Mouse (Mus musculus): ENCODE data around the gene Hamp2.
A peak's percentile ranks its signal among the peaks of the same experiment; 100 is the strongest.
"Not testable (repeated sequence)": the region's sequence is repeated elsewhere in the genome, so short reads cannot be mapped to it uniquely, and the experiment has no call there.

Hamp2 gene

GRCm38 (mm10) chr7:30953459-30953858 is 29.0 kb upstream of the Hamp2 start:
- DNase-seq (ENCODE audit: low spot score), result no peak

- DNase-seq (ENCODE audit: low spot score), result no peak
Observed at GRCm38 (mm10) chr7:30952441-30953265, 28.2 kb upstream of the Hamp2 start.

- not testable (repeated sequence) for DNase-seq (ENCODE audit: low spot score)
Observed at GRCm38 (mm10) chr7:30949902-30950301, 25.4 kb upstream of the Hamp2 start.

- no peak for DNase-seq (ENCODE audit: low spot score)
Observed at GRCm38 (mm10) chr7:30945876-30946275, 21.4 kb upstream of the Hamp2 start.

- not testable (repeated sequence) for DNase-seq (ENCODE audit: low spot score)
Observed at GRCm38 (mm10) chr7:30945466-30945865, 21.0 kb upstream of the Hamp2 start.

GRCm38 (mm10) chr7:30944706-30945105 is 20.2 kb upstream of the Hamp2 start:
- DNase-seq (ENCODE audit: low spot score), result not testable (repeated sequence)

GRCm38 (mm10) chr7:30943909-30944635 is 19.6 kb upstream of the Hamp2 start, which contains the start of gene Hamp:
TSS of gene Hamp (minus strand) at chr7:30944032.
- DNase-seq (ENCODE audit: low spot score), result no peak

GRCm38 (mm10) chr7:30942365-30942764 is 17.9 kb upstream of the Hamp2 start:
- DNase-seq (ENCODE audit: low spot score), result not testable (repeated sequence)

- DNase-seq (ENCODE audit: low spot score), result not testable (repeated sequence)
Observed at GRCm38 (mm10) chr7:30940070-30940469, 15.6 kb upstream of the Hamp2 start.

GRCm38 (mm10) chr7:30935422-30936099 is 11.1 kb upstream of the Hamp2 start:
- not testable (repeated sequence) for DNase-seq (ENCODE audit: low spot score)

GRCm38 (mm10) chr7:30924071-30924470 is 410 bp downstream of the Hamp2 start:
- DNase-seq (ENCODE audit: low spot score), result no peak

GRCm38 (mm10) chr7:30922490-30922889 is 2.0 kb downstream of the Hamp2 start:
- DNase-seq (ENCODE audit: low spot score), result not testable (repeated sequence)

- no peak for DNase-seq (ENCODE audit: low spot score)
Observed at GRCm38 (mm10) chr7:30920217-30920616, 4.3 kb downstream of the Hamp2 start.

GRCm38 (mm10) chr7:30917219-30917618 is 7.3 kb downstream of the Hamp2 start:
- DNase-seq (ENCODE audit: low spot score), result no peak

- DNase-seq (ENCODE audit: low spot score), result no peak
Observed at GRCm38 (mm10) chr7:30916713-30917112, 7.8 kb downstream of the Hamp2 start.

GRCm38 (mm10) chr7:30914732-30915131 is 9.7 kb downstream of the Hamp2 start, which contains the start of gene Mag:
TSS of gene Mag (minus strand) at chr7:30914873.
- no peak for DNase-seq (ENCODE audit: low spot score)

- DNase-seq (ENCODE audit: low spot score), result no peak
Observed at GRCm38 (mm10) chr7:30909773-30910172, 14.7 kb downstream of the Hamp2 start.

- no peak for DNase-seq (ENCODE audit: low spot score)
Observed at GRCm38 (mm10) chr7:30908992-30909431, 15.5 kb downstream of the Hamp2 start.

GRCm38 (mm10) chr7:30908277-30908991 is 16.0 kb downstream of the Hamp2 start:
- peak; percentile 84 for DNase-seq (ENCODE audit: low spot score)

- no peak for DNase-seq (ENCODE audit: low spot score)
Observed at GRCm38 (mm10) chr7:30904042-30904441, 20.4 kb downstream of the Hamp2 start.

- DNase-seq (ENCODE audit: low spot score), result no peak
Observed at GRCm38 (mm10) chr7:30895217-30895616, 29.3 kb downstream of the Hamp2 start.

- DNase-seq (ENCODE audit: low spot score), result no peak
Observed at GRCm38 (mm10) chr7:30892515-30892914, 32.0 kb downstream of the Hamp2 start.
